Mouse (Mus musculus): Measurements from ENCODE around the gene Tmem262. TPM values are rescaled to one million over a fixed set of nuclear protein-coding genes. Genes with fewer than 3 reads are reported as not detected.

Tmem262 gene
- total RNA-seq, 1 experiment from 2014 or later, result not detected

DNA sequence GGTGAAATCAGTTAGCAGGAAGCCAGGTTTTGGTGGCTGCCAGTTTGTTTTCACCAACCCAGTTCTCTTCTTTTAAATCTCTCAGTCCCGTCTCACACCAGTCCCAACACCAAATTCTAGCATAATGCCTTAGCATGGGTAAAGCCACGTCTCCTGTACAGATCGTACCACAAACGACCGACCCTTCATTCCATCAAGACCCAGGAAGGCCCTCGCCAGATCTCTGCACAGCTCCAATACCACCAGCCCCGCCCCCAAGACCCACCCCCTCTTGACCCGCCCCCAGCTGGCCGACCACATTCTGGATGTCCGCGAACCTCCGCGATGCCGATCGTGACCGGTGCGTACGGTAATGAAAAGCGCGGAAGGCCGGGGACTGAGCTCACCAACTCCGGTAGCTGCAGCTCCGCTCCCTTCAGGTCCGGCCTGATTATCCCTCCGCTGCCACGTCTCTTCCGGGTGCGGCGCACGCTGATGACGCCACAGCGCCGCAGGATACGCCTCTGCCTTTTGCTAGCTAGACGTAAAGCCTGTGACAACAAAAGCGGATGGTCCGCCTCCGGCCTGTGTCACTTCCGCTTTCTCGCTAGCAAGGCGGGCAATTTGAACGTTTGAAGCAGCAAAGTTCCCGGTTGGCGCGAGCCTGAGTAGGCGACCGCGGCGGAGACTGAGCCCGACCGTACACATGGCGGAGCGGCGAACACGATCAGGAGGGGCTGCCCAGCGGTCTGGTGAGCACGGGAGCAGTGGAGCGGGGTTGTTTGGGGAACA lies 4.8 kb downstream of the Tmem262 start, which contains the start of the genes Zfpl1 and Cdca5:
Gene Zfpl1, minus strand, starts transcription at position 479 of the 771 bp plus-strand sequence.
Gene Cdca5, plus strand, starts transcription at position 506 of the 771 bp plus-strand sequence.
- peak; percentile 96 for ATAC-seq (replicated peaks; ENCODE audit: insufficient number of reproducible peaks, low FRiP score, low TSS enrichment, poor library complexity, severe bottlenecking)

DNA sequence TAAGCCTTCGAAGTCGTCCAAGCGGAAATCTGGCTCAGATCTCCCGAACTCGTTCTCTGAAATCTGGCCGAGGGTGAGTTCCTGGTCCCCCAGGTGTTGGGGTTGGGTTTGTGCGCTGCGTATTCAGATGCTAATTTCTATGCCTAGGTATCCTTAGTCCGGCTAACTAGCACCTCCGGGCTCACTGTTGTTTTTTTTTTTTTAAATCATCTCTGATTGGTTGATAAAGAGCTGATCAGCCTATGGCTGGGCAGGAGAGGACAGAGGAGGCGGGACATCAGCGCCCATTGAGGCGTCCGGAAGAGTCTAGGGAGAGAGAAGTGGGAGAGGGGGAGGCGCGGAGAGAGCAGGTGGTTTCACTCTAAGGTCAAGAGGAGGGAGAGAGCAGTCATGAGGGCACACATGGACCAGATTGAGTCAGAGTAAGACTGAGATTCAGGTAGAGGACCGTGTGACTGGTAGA lies 5.6 kb downstream of the Tmem262 start:
- ATAC-seq (replicated peaks; ENCODE audit: insufficient number of reproducible peaks, low FRiP score, low TSS enrichment, poor library complexity, severe bottlenecking), result peak; percentile 72

DNA sequence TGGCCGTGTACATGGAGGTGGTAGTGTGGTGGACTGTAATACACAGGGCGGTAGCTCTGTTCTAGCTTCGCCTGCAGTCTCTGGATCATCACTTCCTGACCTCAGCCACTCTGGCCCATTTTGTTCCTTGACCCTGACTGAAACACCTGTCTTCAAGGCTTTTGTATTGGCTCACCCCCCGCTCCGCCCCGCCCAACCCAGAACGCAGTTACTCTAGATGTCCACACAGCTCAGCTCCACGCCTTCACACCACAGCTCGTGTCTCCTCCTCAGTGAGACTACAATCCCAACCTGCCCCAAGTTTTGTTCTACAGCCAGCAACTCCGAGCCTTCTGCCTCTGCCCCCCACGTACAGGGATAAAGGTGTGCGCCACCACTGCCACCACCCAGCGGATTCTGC lies 9.0 kb downstream of the Tmem262 start:
- ATAC-seq (replicated peaks; ENCODE audit: insufficient number of reproducible peaks, low FRiP score, low TSS enrichment, poor library complexity, severe bottlenecking), result no peak

DNA sequence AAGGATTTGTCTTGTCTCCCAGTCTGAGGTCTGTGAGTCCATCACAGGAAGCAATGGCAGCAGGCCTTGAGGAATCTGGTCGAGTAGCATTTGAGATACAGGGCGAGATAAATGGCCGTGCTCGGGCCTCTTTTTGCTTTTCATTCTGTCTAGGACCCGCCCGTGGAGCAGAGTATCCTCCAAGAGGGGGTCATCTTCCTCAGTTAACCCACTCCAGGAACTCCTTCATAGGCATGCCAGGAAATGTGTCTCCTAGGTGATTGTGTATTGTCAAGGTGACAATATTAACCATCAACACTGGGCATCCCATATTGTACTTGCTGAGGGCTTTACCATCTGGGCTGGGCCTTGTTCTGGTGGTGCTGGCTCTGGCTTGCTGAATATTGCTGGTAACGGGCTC lies 14.3 kb downstream of the Tmem262 start, which contains the start of gene AC131692.1:
Gene AC131692.1, plus strand, starts transcription at position 301 of the 400 bp plus-strand sequence.
- no peak for ATAC-seq (replicated peaks; ENCODE audit: insufficient number of reproducible peaks, low FRiP score, low TSS enrichment, poor library complexity, severe bottlenecking)

DNA sequence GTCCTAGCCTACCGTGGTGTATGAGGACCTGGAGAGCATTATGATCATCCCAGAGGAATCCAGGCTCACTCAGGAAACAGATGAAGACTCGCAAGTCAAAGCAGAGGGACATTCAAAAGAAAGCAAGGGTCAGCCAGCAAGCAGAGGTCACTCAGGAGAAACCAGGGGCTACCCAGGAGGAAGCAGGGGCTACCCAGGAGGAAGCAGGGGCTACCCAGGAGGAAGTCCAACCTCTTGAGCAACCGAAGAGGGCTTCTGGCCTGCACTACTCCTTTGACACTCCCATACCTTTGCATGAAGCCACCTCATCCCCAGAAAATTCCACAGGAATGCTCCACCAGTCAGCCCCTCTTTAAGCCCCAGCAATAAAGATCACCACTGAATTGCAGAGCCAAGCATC lies 18.0 kb downstream of the Tmem262 start:
- no peak for ATAC-seq (replicated peaks; ENCODE audit: insufficient number of reproducible peaks, low FRiP score, low TSS enrichment, poor library complexity, severe bottlenecking)

DNA sequence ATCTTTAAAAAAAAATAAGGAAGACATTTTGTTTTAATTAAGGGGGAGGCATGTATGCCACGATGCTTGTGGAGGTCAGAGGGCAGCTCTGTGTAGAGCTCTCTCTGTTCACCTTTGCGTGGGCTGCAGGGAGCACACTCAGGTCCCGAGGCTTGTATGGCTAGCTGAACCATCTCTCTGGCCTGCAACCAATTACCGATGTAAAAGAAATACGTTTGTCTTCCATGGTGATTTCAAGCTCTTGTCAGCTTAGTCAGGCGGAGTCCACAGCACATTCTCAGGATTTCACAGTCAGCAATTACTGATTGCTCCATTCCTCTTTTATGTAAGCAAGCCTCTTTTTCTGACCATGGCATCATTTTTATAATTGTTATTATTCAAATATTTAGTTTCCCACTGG lies 21.4 kb downstream of the Tmem262 start:
- no peak for ATAC-seq (replicated peaks; ENCODE audit: insufficient number of reproducible peaks, low FRiP score, low TSS enrichment, poor library complexity, severe bottlenecking)

DNA sequence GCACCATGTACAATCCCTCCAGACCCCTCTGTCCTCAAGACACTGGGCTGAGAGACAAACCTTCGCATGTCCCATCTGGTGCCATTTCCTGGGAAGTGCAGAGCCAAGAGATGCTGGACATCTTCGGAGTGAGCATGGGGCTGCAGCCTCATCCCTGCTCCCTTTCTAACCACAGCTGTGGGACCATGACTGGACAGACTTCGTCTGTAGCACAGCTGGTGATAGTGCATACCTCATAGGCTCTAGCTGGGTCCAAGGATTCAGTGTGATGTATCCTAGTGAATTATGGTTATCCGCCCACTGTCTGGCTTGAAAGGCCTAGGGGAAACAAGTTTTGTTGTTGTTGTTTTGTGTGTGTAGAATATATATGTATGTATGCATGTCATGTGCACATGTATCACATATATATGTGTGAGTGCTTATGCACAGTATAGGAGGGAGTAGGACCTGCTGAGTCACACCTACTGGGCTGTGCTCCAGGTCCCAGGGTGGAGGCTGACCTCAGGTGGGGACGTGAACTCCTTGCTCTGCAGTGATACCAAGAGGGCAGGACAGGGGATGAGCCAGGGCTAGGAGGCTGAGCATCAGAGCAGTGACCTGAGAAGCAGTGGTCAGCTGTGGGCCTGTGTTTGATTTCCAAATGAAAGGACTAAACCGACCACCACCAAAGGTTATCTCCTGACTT lies 22.5 kb downstream of the Tmem262 start:
- ATAC-seq (replicated peaks; ENCODE audit: insufficient number of reproducible peaks, low FRiP score, low TSS enrichment, poor library complexity, severe bottlenecking), result no peak

DNA sequence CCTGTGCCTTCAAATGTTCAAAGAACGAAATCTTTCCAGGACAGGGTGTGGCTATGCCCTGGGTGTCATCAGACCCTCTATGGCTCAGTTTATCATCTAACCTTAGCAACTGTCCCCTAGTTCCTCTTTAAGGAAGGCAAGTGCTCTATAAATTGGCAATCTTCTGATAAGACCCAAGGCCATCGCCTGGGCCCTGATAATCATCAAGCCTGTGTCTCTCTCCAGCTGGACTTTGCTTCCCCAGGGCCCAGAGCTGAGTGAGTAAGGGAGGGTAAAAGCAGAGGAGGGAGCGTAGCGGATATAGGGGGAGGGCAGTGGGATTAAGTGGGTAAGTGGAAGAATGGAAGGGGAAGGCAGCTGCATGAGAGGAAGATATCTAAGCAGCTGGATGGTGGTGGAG lies 24.6 kb downstream of the Tmem262 start:
- no peak for ATAC-seq (replicated peaks; ENCODE audit: insufficient number of reproducible peaks, low FRiP score, low TSS enrichment, poor library complexity, severe bottlenecking)

DNA sequence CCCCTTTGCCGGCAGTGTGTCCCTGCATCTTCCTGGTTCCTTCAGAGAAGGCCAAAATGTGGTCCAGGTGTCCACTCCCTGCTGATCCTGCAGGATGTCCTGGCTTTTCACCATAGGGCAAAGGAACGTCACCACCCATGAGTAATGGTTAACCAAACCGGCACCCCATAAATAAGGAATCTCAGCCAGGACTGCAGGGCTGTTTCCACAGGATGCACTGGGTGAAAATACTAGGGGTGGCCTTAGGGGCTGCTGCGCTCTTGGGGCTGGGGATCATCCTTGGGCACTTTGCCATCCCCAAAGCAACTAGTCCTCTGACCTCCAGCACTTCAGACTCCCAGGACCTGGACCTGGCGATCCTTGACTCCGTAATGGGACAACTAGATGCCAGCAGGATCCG lies 25.8 kb downstream of the Tmem262 start, which contains the start of gene Naaladl1:
Gene Naaladl1, plus strand, starts transcription at position 197 of the 400 bp plus-strand sequence.
- ATAC-seq (replicated peaks; ENCODE audit: insufficient number of reproducible peaks, low FRiP score, low TSS enrichment, poor library complexity, severe bottlenecking), result no peak

DNA sequence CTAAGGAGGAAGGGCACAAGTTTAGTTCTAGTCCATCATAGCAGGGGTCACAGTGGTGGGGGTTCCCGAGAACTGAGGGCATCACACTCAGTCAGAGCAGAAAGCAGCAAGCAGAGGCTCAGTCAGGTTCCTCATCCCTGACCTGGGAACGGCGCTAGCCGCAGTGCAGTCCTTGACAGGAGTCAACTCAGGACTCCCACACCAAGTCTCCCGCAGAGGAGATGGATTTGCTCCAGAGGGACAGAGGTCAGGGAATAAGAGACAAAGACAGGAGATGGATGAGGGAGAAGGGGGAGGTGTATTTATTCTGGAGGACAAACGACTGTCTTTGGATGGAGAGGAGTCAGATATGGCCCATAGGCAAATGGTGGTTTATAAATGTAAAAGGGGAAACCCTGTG lies 33.3 kb downstream of the Tmem262 start:
- ATAC-seq (replicated peaks; ENCODE audit: insufficient number of reproducible peaks, low FRiP score, low TSS enrichment, poor library complexity, severe bottlenecking), result no peak

DNA sequence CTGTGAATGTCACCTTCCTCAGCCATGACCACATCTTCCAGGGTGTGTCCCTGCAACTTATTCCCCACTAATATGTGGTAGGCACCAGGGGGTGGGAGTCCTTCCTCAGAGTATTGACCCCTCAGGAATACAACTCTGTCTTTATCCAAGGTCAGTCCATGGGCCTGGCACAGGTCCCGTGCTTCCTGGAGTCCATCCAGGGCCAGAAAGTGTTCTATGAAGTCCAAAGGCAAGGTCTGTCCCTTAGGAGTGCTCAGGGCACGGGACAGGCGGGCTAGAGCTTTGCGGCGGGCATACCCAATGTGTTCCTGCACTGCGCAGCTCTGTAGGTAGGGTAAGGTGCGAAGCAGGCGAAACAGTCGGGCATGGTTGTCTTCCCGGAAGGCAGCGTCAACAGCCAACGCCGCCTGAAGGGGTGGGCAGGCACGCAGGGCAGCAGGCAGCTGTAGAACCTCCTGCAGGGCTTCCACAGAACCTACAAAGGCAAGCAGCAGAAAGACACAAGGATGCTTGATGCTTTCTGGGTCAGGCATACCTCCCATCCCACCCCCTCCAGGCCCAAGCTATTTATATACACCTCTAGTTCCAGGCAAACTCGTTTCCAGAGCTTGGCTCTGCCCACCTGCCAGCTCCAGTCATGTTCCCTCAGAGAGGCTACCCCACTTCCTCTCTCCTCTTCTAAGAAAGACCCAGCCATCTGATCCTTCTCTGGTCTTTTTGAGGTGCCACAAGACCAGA lies 36.4 kb downstream of the Tmem262 start:
- no peak for ATAC-seq (replicated peaks; ENCODE audit: insufficient number of reproducible peaks, low FRiP score, low TSS enrichment, poor library complexity, severe bottlenecking)

DNA sequence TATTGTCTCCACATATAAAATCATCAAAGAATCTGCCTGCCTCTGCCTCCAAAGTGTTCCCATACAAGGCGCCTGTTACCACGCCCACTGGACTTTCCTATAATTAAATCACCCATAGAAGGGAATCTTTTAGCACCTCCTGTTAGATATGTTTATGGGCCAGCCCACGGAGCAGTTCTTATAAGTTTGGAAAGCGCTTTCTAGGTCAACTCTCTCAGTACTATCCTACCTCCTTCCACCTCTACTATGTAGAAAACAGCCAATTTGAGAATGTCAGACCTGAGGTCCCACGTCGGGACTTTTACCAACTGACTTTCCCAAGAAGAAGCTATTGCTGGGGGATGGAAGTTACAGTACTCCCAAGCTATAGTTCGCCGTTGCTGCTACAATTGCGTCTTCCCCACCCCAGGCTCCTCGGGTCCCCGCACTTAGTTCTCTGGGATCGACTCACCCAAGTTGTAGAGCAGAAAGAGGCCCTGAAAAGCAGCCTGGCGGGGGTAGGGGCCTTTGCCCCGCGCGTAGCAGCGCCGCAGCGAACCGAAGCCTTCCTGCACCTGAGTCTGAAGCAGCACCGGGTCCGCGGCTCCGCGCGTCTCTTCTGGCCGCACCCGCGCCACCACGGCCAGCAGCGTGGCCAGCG lies 37.6 kb downstream of the Tmem262 start:
- ATAC-seq (replicated peaks; ENCODE audit: insufficient number of reproducible peaks, low FRiP score, low TSS enrichment, poor library complexity, severe bottlenecking), result no peak

DNA sequence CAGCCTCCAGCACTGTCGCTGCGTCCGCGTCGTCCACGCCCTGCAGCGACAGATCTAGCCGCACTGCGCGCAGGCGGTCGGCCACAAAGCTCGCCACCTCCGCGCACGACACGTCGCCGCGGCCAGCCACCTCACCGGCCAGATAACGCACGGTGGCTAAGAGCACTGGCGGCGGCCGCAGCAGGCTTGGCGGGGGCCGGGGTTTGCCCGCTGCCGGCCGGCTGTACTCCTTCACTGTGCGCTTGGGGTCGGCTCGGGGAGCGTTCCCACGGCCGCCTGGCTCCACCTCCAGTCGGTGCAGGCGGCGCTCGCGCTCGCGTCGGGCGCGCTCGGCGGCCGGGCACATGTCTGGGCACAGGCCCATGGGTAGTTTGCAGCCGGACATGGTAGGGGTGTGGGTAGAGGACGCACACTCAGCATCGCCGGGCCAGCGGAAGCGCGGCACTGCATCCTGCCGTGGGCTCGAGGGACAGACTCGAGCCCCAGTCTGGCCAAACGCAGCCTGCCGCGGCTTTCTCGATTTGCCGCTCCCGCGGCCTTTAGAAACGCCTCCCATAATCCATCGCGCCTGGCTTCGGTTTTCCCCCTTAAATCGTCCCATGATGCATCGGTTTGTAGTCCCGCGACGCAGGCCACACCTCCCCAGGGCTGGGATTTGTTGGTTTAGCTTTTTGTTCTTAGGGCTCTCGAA lies 38.3 kb downstream of the Tmem262 start, which contains the start of gene Sac3d1:
Gene Sac3d1, minus strand, starts transcription at position 665 of the 691 bp plus-strand sequence.
- ATAC-seq (replicated peaks; ENCODE audit: insufficient number of reproducible peaks, low FRiP score, low TSS enrichment, poor library complexity, severe bottlenecking), result peak; percentile 91

DNA sequence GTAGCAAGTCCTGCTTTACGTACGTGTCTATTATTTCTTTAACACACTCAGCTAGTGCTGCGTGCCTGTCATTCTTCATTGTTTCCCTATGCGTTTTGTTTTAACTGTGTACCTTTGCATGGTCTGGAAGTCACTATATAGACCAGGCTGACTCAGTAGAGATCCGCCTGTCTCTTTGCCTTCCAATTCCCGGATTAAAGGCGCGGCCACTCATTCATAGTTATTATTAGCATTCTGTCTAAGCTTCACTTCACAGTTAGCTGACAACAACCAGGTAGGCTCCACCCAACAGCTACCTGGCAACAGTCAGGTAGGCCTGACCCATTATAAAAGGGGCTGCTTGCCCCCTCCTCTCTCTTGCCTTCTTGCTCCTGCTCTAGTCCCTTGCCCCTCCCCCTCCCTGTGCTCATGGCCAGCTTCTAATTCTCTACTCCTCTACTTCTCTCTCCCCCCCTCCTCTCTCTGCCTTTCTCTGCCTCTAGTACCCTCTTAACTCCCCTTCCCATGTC lies 38.9 kb downstream of the Tmem262 start:
- ATAC-seq (replicated peaks; ENCODE audit: insufficient number of reproducible peaks, low FRiP score, low TSS enrichment, poor library complexity, severe bottlenecking), result no peak

DNA sequence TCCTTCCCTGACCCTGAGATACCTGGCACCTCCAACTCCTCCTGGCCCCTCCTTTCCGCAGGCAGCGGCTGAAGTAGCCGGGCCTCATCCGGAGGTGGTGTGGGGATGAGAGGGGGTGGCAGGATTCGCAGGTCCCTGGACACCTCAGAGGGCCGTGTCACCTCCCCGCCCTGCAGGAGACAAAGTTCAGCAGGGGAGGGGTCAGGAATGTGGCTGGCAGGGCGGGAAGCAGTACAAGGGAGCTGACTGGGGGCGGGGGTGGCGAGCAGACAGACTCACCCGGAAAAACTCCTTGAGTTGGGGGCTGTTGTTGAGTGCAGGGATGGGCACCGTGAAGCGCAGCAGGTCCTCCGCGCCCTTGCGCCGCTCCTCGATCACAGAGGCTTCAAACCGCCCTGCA lies 41.9 kb downstream of the Tmem262 start:
- ATAC-seq (replicated peaks; ENCODE audit: insufficient number of reproducible peaks, low FRiP score, low TSS enrichment, poor library complexity, severe bottlenecking), result no peak

DNA sequence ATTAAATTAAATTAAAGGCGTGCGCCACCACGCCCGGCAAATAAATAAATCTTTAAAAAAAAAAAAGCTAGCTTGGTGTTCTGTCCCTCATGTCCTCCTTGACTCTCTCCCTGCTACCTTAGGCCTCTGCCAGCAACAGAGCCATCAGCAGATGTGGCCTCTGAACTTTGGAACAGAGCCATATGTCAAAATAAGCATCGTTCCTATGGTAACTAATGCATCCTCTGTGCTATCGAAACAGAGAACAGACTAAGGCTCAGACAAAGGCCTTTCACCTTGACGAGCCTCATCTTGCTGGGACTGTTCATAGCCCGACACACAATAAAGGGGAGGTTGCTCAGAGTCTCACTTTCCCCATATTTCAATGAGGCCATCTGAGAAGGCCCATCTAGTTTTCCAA lies 43.5 kb downstream of the Tmem262 start:
- ATAC-seq (replicated peaks; ENCODE audit: insufficient number of reproducible peaks, low FRiP score, low TSS enrichment, poor library complexity, severe bottlenecking), result no peak

DNA sequence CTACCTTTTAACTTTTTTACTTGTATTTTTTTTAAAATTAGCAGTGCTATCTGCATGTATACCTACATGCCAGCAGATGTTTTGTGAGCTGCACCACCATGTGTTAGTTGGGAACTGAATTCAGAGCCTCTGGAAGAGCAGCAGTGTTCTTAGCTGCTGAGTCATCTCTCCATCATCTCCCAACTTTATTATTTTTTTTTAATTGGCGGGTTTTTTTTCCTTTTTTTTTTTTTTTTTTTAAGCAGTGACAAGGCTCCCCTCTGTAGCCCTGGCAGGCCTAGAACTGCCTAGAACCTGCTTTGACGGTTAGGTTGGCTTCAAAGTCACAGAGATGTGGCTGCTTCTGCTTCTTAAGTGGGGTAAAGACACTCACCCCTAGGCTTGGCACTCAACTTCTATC lies 45.1 kb downstream of the Tmem262 start:
- ATAC-seq (replicated peaks; ENCODE audit: insufficient number of reproducible peaks, low FRiP score, low TSS enrichment, poor library complexity, severe bottlenecking), result no peak

DNA sequence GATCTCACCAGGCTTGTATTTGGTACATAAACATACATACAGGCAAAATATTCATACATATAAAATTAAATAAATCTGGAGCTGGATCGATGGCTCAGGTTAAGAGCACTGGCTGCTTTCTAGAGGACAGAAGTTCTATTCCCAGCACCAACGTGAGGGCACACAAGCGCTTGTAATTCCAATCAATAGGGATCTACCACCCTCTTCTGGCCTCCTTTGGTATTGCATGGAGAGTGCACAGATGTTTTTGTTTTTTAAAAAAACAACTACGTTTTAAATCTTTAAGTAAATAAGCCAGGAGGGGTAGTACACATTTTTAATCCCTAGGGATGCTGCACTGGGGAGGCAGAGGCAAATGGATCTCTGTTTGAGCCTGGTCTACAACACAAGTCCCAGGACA lies 46.5 kb downstream of the Tmem262 start:
- peak; percentile 44; the same call in 1 of the 2 replicates for ATAC-seq (replicated peaks; ENCODE audit: insufficient number of reproducible peaks, low FRiP score, low TSS enrichment, poor library complexity, severe bottlenecking)

Data from monocyte, adult 5-6 weeks (primary cell).